Mouse (Mus musculus) lung, embryonic 15.5 days (tissue): ENCODE measurements around the gene Bpifb5. TPM values are rescaled to one million over a fixed set of nuclear protein-coding genes. Genes with fewer than 3 reads are reported as not detected.
"Not testable (repeated sequence)": the region's sequence is repeated elsewhere in the genome, so short reads cannot be mapped to it uniquely, and the experiment has no call there.

Experiments
- ATAC-seq: fragments of 200-750 bp; cut with Nextera tagmentation; 2 replicates; pipeline ENCODE4 v1.8.0; 2017; ENCODE audit warnings: moderate number of reproducible peaks, borderline replicate concordance; ENCODE audit not compliant: low FRiP score, low TSS enrichment; ENCODE audit errors: extremely low read depth
- H3K27ac ChIP-seq: fragments of 300-500 bp; sonication (generic); 2 replicates; pipeline ENCODE4 v1.5.1; 2015; ENCODE audit warnings: moderate library complexity, mild to moderate bottlenecking, inconsistent platforms
- H3K27me3 ChIP-seq: fragments of 300-500 bp; sonication (generic); 2 replicates; pipeline ENCODE4 v1.6.1; 2015; ENCODE audit warnings: inconsistent platforms
- H3K36me3 ChIP-seq: fragments of 300-500 bp; sonication (generic); 2 replicates; pipeline ENCODE4 v1.6.1; 2015; ENCODE audit warnings: inconsistent platforms
- H3K4me1 ChIP-seq: fragments of 300-500 bp; sonication (generic); 2 replicates; pipeline ENCODE4 v1.6.1; 2015; ENCODE audit warnings: inconsistent platforms
- H3K4me2 ChIP-seq: fragments of 300-500 bp; sonication (generic); 2 replicates; pipeline ENCODE4 v1.6.1; 2015; ENCODE audit warnings: inconsistent platforms, mild to moderate bottlenecking, moderate library complexity
- H3K4me3 ChIP-seq: fragments of 300-500 bp; sonication (generic); 2 replicates; pipeline ENCODE4 v1.5.1; 2015; ENCODE audit warnings: mild to moderate bottlenecking, inconsistent platforms
- H3K9ac ChIP-seq: fragments of 300-500 bp; sonication (generic); 2 replicates; pipeline ENCODE4 v1.6.1; 2015; ENCODE audit warnings: inconsistent platforms
- H3K9me3 ChIP-seq: fragments of 300-500 bp; sonication (generic); 2 replicates; pipeline ENCODE4 v1.6.1; 2016; ENCODE audit warnings: inconsistent platforms
- WGBS: fragments of 180-500 bp; shearing (Covaris S2); methylation state at CpG from one replicate; pipeline ENCODE4 v1.1.7; 2015; 5-methylcytosine and 5-hydroxymethylcytosine counted together
- polyA plus RNA-seq: library from polyadenylated mRNA; unstranded; fragments of >200 nt; fragmentation: Nextera tagmentation; extraction: Ambion mirVana; gene quantifications from 2 replicates; pipeline ENCODE4 v1.2.1, GENCODE M21; 2015

The Bpifb5 gene
- polyA plus RNA-seq, result 1.0 and 1.2 TPM in 2 replicates

DNA sequence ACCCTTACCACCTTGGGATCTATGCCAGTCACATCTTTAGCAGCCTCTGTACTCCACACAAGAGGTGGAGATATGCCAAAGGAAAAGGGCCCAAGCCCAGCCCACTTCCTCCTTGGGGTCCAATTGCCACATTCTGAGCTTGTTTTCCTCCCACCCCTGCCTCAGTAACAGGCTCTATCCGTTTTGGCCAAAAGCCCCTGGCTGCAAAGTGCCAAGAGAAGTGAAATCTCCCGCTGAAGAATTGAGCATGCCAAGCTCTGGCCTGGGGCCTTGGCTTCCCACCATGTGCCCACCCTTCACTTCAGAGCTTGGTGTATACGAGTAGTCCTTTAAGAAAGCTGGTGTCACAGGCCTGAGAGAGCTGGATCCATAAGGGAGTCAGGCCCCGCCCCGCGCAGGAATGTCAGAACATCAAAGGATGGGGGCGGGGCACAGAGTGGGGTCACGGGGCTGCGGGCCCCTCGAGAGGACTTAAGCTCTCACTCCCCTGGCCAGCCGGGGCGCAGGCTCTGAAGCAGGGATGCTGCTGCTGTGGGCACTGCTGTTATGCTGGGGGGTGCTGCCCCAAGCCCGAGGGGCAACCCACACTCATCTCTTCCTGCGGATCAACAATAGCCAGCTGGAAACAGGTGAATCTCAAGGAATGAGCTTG, at the start of gene Bpifb5:
Gene Bpifb5, plus strand, starts transcription at position 478 of the 652 bp plus-strand sequence.
- H3K9me3 ChIP-seq, result no peaks in the 10 kb centered on the region
- H3K4me2 ChIP-seq, result peak within 1 kb of the TSS; percentile 40
- ATAC-seq, result peak; percentile 71
- no peaks in the 10 kb centered on the region for H3K36me3 ChIP-seq
- peak within 1 kb of the TSS; percentile 64 for H3K27ac ChIP-seq
- WGBS, result 5% methylated on average over 14 of the region's 14 CpGs
- H3K9ac ChIP-seq, result no peak within 1 kb of the TSS
- H3K4me3 ChIP-seq, result no peak within 1 kb of the TSS
- H3K4me1 ChIP-seq, result peaks cover 22% of the 10 kb centered on the region
- H3K27me3 ChIP-seq, result no peaks in the 10 kb centered on the region

DNA sequence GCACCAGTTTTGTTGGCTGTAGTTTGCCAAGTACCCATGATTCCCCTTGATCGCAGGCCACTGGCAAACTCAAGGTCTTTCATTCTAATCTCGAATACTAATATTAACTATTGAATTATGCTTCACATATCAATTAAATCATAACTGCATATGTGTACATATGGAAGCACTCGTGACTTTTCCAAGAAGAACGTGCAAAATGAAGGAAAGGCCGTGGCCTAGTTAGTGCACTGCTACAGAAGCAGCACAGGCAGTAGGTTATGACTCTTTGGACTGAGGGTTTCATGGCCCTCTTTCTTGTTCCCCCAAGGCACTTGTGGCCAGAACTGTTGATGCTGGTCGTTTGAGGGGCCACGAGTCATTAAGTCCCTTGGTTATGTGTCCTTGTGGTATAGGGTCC, 41.6 kb upstream of the Bpifb5 start:
- H3K36me3 ChIP-seq, H3K4me2 ChIP-seq, H3K4me1 ChIP-seq, H3K4me3 ChIP-seq, H3K9me3 ChIP-seq, H3K27ac ChIP-seq, ATAC-seq, H3K27me3 ChIP-seq, H3K9ac ChIP-seq: not testable (repeated sequence)
- WGBS, result 75% methylated on average over 7 of the region's 7 CpGs

- 50% methylated on average over 4 of the region's 4 CpGs for WGBS
- not testable (repeated sequence) for H3K9me3 ChIP-seq, H3K27ac ChIP-seq, H3K4me1 ChIP-seq, H3K36me3 ChIP-seq, ATAC-seq, H3K9ac ChIP-seq, H3K4me3 ChIP-seq, H3K27me3 ChIP-seq, H3K4me2 ChIP-seq
Observed at GRCm38 (mm10) chr2:154183061-154183460, 40.5 kb upstream of the Bpifb5 start.

GRCm38 (mm10) chr2:154185319-154185718, 38.2 kb upstream of the Bpifb5 start:
- H3K9ac ChIP-seq, result no peak overlapping the region
- no peaks in the 10 kb centered on the region for H3K9me3 ChIP-seq
- H3K4me3 ChIP-seq, result no peak overlapping the region
- H3K36me3 ChIP-seq, result no peaks in the 10 kb centered on the region
- peak overlapping the region; percentile 76 for H3K27ac ChIP-seq
- no peak; the same call in 1 of the 2 replicates for ATAC-seq
- H3K4me1 ChIP-seq, result peaks cover 8% of the 10 kb centered on the region; the same call in 1 of the 2 replicates
- H3K4me2 ChIP-seq, result no peak overlapping the region
- H3K27me3 ChIP-seq, result no peaks in the 10 kb centered on the region
- 54% methylated on average over 6 of the region's 6 CpGs for WGBS

DNA sequence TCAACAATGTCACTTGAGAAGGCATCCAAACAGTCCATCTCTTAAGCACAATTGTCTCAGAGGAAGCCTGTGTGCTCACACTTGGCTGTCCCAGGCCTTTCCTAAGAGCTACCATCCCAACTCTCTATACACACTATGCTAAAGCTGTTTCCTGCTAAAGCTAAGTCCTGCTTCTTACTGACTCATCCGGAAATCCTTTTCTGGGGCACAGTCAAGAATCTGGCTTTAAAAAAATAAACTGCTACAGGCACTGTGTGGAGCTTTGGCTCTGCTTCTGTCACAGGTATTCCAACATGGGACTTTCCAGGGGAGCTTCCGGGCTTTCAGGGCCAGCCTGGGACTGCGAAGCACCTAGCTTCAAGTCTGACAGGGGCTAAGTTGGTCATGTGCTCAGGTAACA, 37.8 kb upstream of the Bpifb5 start:
- 49% methylated on average over 3 of the region's 3 CpGs for WGBS
- peak overlapping the region; percentile 76 for H3K27ac ChIP-seq
- peaks cover 8% of the 10 kb centered on the region; the same call in 1 of the 2 replicates for H3K4me1 ChIP-seq
- H3K36me3 ChIP-seq, result no peaks in the 10 kb centered on the region
- H3K4me2 ChIP-seq, result no peak overlapping the region
- H3K4me3 ChIP-seq, result no peak overlapping the region
- ATAC-seq, result peak; percentile 49; the same call in 1 of the 2 replicates
- H3K9ac ChIP-seq, result no peak overlapping the region
- H3K27me3 ChIP-seq, result no peaks in the 10 kb centered on the region
- no peaks in the 10 kb centered on the region for H3K9me3 ChIP-seq

DNA sequence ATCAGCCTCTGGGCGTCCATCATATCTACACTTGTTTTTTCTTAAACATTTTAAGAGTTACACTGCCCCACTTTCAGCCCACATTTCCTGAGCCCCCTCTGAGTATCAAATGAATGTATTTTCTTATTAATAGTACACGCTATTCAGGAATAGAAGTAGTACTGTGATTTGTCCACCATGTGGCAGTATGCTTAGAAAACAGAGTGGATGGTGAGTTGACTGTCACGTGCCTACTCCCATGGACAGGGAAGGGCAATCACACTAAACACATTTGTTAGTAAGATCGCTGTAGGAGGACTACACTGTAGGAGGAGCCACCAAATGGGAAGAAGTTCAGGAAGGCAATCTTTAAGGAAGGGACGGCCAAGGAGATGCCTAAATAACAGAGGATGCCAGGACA, 36.1 kb upstream of the Bpifb5 start:
- H3K36me3 ChIP-seq, result no peaks in the 10 kb centered on the region
- no peak overlapping the region for H3K9ac ChIP-seq
- ATAC-seq, result no peak
- no peaks in the 10 kb centered on the region for H3K27me3 ChIP-seq
- H3K4me2 ChIP-seq, result no peak overlapping the region
- WGBS, result 38% methylated on average over 5 of the region's 5 CpGs
- H3K9me3 ChIP-seq, result no peaks in the 10 kb centered on the region
- no peak overlapping the region for H3K27ac ChIP-seq
- peaks cover 8% of the 10 kb centered on the region; the same call in 1 of the 2 replicates for H3K4me1 ChIP-seq
- no peak overlapping the region for H3K4me3 ChIP-seq

DNA sequence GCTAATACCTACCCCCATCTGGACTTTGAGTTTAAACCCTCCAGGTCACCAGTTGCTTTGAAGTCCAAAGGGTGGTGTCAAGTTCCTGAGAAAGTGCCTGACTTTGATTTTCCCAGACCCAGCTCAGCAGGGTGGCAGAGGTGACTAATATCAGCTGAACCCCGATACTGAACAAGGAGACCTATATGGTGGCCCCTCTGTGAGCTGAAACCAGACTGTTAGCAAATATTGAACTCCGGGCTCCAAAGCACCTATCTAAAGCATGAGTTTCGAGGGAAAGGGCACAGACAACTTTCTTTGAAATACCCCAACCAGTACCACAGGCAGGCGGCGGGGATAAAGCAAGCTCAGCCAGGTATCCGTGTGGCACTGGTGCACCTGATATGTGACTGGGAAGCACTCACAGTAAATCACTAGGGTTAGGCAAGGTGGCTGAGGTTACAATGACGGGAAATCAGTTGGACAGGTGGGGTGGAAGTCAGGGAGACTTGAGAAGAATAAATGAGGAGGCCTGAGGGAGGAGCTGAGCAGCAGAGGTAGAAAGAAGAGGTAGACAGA, 33.6 kb upstream of the Bpifb5 start:
- no peaks in the 10 kb centered on the region for H3K9me3 ChIP-seq
- H3K4me1 ChIP-seq, result peaks cover 8% of the 10 kb centered on the region; the same call in 1 of the 2 replicates
- no peak overlapping the region for H3K4me3 ChIP-seq
- no peak overlapping the region for H3K9ac ChIP-seq
- H3K36me3 ChIP-seq, result no peaks in the 10 kb centered on the region
- 60% methylated on average over 7 of the region's 7 CpGs for WGBS
- no peak overlapping the region for H3K4me2 ChIP-seq
- H3K27ac ChIP-seq, result no peak overlapping the region
- ATAC-seq, result no peak
- no peaks in the 10 kb centered on the region for H3K27me3 ChIP-seq

GRCm38 (mm10) chr2:154190546-154191258, 32.8 kb upstream of the Bpifb5 start, which contains the start of gene Bpifb1:
Bpifb1 (plus strand) TSS chr2:154190818.
- Histone ChIP-seq H3K9ac (no peak within 1 kb of the TSS), H3K4me1 (0 out of 2 replicates have a peak, but pooled peaks cover 2% of the 10 kb centered on the region), H3K36me3 (no peaks in the 10 kb centered on the region), H3K27me3 (no peaks in the 10 kb centered on the region), H3K4me3 (no peak within 1 kb of the TSS), H3K9me3 (no peaks in the 10 kb centered on the region), H3K27ac (no peak within 1 kb of the TSS), H3K4me2 (no peak within 1 kb of the TSS)
- WGBS, result 72% methylated on average over 11 of the region's 11 CpGs
- ATAC-seq, result no peak

DNA sequence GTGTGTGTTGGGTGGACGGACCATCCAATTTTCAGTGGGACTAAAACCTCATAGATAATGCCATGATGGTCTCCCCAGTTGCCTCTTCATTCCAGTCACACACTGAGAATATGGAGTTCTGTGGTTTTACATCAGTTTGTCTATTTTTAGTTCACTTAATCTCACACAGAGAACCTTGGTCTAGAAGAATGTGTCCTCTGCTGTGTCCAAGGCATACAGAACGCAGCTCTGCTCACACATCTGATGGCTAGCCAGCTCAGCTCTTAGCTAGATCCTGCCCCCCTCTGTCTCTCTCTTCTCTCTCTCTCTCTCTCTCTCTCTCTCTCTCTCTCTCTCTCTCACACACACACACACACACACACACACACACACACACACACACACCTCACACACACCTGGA, 31.4 kb upstream of the Bpifb5 start:
- ATAC-seq, result no peak
- Histone ChIP-seq H3K4me3 (no peak overlapping the region), H3K9ac (no peak overlapping the region), H3K4me1 (no peaks in the 10 kb centered on the region), H3K9me3 (no peaks in the 10 kb centered on the region), H3K4me2 (no peak overlapping the region), H3K36me3 (no peaks in the 10 kb centered on the region), H3K27me3 (no peaks in the 10 kb centered on the region), H3K27ac (no peak overlapping the region)
- 72% methylated on average over 2 of the region's 2 CpGs for WGBS

DNA sequence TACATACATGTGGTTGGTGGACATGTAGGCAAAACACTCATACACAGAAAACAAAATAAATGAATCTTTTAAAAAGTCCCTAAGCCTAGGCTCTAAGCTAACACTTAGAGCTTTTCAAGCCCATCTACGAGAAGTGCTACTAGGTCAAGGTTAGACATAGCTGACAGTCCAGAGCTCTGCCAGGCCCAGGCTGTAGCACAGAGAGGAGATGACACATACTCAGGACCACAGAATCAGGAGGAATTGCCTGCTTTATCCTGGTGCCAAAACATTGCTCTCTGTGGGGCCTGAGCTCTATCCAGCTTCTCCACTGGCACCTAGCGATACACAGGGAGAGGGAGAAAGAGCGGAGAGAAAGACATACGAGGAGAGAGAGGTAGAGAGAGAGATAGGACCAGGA, 30.5 kb upstream of the Bpifb5 start:
- H3K27ac ChIP-seq, result no peak overlapping the region
- no peak for ATAC-seq
- WGBS, result 80% methylated on average over 4 of the region's 4 CpGs

GRCm38 (mm10) chr2:154193994-154194504, 29.5 kb upstream of the Bpifb5 start:
- no peak for ATAC-seq
- H3K27ac ChIP-seq, result no peak overlapping the region
- H3K9me3 ChIP-seq, result no peaks in the 10 kb centered on the region
- no peaks in the 10 kb centered on the region for H3K36me3 ChIP-seq
- no peak overlapping the region for H3K9ac ChIP-seq
- H3K4me2 ChIP-seq, result no peak overlapping the region
- WGBS, result 58% methylated on average over 5 of the region's 5 CpGs
- H3K4me3 ChIP-seq, result no peak overlapping the region
- no peaks in the 10 kb centered on the region for H3K27me3 ChIP-seq
- no peaks in the 10 kb centered on the region for H3K4me1 ChIP-seq

More for the DNA sequence above, 30.5 kb upstream of the Bpifb5 start:
- Histone ChIP-seq H3K27me3 (no peaks in the 10 kb centered on the region), H3K4me1 (no peaks in the 10 kb centered on the region), H3K4me3 (no peak overlapping the region), H3K4me2 (no peak overlapping the region), H3K9ac (no peak overlapping the region), H3K9me3 (no peaks in the 10 kb centered on the region), H3K36me3 (no peaks in the 10 kb centered on the region)

GRCm38 (mm10) chr2:154197036-154197435, 26.5 kb upstream of the Bpifb5 start:
- 86% methylated on average over 9 of the region's 9 CpGs for WGBS
- Histone ChIP-seq H3K9me3 (no peaks in the 10 kb centered on the region), H3K4me2 (no peak overlapping the region), H3K27me3 (no peaks in the 10 kb centered on the region), H3K4me1 (no peaks in the 10 kb centered on the region), H3K4me3 (no peak overlapping the region), H3K36me3 (no peaks in the 10 kb centered on the region), H3K27ac (no peak overlapping the region), H3K9ac (no peak overlapping the region)
- no peak for ATAC-seq
